Mouse (Mus musculus): ENCODE measurements around the gene Creb5.

The Creb5 gene

DNA sequence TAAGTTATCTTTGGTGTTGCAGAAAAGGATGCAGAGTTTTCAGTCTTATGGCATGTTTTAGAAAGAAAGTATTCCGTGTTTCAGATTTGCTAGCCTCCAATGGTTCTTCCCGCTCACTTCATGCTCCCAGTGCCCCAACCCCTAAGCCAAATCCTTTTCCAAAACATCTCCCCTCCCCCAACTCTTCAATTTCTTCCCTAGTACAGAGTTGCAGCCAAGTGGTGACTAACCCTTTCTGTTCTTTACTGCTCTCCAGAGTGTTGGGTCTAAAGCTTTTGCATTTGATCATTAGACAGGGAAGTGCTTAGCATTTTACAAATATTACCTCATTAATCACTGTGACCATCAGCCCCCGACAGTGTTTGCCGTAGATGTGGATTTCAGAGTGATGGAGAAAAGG lies 142.8 kb downstream of the Creb5 start:
- DNase-seq (ENCODE audit: low spot score) = no peak

DNA sequence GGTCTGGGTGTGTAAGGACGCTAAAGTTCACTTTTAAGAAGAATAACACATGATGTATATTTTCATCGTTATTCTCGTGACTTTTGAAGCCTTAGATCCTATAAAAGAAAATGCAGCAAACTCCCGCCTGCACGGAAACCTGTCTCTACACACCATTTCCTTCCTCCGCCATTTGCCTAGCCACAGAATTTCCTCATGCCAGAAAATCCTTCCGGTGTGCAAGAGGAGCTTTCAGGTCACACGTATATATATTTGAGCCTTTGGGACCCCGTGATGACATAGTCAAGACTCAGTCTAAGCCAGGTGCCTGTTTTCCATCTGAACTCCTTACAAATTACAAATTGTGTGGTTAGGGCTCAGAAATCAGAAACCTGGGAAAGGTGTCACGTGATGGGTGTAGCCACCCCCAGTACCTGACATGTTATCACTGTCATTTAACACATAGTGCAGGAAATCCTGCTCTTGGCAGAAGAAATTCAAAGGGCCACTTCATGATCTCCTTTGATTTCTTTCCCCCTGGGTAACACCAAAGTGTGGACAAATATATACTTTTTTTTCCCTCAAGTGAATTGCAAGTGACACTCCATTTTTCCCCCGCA lies 158.9 kb downstream of the Creb5 start:
- no peak for DNase-seq (ENCODE audit: low spot score)

DNA sequence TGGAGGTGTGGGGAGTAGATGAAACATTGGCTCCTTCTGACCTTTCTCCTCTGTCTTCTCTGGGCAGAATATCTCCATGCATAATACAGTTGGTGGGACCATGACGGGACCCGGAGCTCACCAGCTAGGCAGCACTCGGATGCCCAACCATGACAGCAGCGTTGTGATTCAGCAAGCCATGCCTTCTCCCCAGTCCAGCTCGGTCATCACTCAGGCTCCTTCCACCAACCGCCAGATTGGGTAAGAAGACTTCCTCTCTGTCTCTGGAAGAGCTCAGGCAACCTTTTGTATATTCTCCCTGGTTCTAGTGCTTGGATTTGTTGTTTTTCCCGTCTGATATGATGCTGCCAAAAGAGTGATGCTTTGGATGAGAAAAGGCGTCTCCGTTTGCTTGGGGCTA lies 160.4 kb downstream of the Creb5 start:
- no peak for DNase-seq (ENCODE audit: low spot score)

DNA sequence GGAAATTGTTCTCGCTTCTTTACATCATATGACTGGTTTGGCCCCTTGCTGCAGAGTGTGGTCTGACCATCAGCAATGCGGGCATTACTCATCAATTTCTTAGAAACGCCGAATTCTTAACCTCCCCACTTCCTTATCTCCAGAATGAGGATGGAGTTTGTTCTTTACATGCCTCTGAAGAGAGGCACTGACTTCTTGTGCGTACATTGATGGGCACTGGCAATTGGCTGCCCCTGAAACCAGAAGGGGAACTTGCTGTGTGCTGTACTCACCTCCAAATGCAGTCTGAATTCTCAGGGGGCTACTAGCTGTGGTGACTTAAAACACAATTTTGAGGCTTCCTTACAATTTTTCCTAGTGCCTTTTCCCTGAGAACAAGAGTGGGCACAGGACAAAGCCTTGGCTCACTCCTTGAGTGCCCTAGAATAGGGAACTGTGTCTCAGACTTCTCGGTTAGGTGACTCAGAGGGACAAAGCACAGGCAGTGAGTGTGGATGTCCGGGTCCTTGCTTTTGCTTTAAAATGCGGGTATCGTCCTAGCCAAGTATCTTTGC lies 161.3 kb downstream of the Creb5 start:
- DNase-seq (ENCODE audit: low spot score) = no peak

DNA sequence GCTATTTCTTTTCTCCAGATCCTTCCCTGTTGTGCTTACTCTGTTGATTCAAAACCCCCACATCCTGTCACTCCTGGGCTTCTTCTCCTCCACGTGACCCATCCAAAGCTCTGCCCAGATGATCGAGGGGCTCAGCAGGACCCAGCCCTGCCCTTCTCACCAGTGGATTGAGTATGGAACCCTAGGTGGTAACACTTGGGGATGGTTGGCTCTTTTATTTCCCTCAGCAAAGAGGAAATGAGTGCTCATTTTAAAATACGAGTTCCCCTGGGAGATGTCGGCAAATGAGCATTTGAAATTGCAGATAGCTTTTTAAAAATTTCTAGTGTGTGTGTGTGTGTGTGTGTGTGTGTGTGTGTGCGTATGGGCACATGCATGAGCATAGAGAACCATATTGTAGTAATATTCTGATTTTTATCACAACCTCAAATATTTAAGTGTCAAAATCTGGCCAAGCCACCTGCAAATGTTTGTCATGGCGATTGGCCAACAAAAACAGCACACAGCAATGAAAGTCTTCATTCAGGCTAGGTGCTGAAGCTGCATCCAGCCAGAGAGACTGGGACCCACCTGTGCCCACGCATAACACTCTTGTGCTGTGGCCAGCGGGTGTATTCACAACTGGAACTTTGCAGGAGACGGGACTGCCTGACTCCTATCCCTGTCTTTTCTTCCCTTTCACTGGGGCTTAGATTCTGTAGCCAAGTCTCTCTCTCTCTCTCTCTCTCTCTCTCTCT lies 162.5 kb downstream of the Creb5 start:
- no peak for DNase-seq (ENCODE audit: low spot score)

DNA sequence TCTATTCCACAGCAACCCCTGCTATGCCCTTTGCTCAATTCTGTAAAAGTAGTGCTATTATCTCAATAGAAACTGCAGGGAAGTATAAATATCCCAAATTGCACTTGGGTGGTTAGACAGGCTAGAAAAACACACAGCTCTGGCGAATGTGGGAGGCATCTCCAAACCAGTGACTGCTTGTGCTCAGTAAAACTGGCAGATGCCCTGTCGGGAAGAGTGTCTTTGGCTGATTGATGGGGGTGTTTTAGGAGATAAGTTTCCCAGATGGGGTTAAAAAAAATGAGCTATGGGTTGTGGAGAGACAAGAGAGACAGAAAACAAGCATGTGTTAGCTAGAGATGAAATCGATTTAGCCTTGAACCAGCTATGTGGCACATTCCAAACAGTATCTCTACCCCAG lies 163.4 kb downstream of the Creb5 start:
- no peak for DNase-seq (ENCODE audit: low spot score)

DNA sequence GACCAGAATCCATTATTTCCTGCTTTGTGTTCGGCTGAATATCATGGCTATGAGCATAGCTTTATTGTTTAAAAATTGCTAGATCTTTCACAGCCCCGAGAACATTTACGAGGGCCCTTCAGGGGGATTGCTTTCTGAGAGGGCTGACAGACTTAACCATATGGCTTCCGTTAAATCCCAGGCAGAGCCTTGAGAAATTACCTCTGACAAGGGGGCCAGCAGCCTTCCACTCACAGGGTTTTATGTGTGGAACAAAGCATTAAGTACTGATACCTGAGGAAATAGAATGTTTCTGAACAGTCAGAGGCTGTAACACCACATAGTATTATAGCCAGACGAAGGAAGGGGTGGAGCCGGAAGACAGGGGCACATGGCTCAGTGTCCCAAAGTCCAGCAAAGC lies 165.2 kb downstream of the Creb5 start:
- no peak for DNase-seq (ENCODE audit: low spot score)

DNA sequence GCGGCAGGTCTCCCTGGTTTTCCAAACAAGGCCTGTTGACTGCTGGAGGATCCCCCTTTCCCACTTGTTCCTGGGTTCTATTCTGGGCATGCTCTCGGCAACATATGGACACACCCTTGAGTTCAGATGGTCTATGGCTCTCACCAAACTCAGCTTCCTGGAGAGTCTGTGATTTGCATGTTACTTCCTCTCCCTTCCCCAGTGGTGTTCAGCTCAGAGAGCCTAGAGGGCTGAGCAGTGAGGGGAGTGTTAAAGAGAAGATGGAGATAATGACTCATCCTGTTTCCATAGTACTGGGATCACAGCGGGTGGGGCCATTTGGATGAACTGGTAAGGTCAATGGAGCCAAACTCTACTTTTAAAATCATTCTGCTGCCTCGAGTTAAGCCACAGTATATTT lies 168.4 kb downstream of the Creb5 start:
- no peak for DNase-seq (ENCODE audit: low spot score)

DNA sequence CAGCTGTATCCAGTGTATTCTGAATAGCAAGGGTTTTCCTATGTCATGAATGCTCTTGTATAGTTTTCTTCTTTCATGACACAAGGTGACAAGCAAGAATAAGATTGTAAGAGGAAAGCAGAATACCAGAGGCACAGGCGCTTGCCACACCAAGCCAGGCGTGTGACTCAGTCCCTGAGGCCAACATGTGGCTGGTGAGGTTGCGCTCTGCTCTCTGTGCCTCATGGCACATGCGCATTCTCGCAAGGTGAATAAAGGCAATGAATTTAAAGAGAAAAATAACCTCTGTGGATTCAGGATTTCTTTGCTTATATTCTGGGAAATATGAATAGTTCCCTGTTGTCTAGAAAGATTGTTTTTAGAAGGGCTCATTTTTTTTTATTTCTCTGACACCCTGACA lies 169.0 kb downstream of the Creb5 start:
- no peak for DNase-seq (ENCODE audit: low spot score)

DNA sequence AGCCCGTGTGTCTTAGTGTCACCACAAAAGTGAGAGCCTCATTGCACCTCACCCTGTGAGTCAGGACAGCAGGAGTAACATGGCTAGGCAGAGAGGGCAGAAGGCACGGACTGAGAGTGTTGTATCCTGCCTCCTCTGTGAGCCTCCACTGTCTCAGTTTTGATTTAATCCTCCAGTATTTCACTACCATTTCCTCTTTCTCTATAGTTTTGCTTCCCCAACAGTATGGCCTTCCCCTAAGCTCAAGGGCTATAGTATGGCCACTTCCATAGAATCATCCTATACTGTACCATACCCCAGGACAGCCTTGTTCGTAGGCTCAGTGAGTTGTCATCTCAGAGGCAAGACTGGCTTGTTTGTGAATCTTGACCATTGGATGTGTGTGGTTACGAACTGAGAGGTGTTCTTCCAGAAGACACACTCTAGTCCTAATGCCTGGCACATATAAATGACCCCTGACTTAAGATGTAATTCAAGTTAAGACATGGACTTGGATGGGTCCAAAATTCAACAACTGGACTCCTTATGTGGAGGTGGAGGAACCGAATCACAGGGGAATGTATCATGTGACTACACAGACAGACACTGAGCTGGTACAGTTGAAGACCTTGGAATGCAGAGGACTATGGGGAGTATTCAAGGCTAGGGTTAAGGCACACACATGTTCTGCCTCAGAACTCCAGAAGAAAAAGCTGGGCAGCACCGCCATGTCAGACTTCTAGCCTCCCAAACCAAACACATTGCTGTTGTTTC lies 173.1 kb downstream of the Creb5 start:
- no peak for DNase-seq (ENCODE audit: low spot score)

DNA sequence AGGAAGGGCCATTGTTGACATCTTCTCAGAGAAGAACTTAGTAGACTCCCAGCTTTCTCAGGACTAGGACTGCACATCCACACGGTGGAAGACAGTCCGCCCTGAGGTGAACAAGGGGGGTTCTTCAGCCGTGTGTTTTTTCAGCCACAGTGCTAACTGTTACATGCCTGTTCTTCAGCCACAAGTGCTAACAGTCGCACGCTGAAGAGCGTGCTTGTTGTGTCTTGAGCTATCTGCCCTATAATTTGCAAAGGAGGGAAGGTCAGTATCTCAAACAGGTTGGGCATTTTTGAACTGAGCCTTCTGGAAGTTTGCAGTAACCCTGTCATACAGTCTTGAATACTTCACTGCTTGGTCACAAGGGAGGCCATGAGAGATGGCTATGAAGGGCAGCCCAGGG lies 174.0 kb downstream of the Creb5 start:
- DNase-seq (ENCODE audit: low spot score) = no peak

DNA sequence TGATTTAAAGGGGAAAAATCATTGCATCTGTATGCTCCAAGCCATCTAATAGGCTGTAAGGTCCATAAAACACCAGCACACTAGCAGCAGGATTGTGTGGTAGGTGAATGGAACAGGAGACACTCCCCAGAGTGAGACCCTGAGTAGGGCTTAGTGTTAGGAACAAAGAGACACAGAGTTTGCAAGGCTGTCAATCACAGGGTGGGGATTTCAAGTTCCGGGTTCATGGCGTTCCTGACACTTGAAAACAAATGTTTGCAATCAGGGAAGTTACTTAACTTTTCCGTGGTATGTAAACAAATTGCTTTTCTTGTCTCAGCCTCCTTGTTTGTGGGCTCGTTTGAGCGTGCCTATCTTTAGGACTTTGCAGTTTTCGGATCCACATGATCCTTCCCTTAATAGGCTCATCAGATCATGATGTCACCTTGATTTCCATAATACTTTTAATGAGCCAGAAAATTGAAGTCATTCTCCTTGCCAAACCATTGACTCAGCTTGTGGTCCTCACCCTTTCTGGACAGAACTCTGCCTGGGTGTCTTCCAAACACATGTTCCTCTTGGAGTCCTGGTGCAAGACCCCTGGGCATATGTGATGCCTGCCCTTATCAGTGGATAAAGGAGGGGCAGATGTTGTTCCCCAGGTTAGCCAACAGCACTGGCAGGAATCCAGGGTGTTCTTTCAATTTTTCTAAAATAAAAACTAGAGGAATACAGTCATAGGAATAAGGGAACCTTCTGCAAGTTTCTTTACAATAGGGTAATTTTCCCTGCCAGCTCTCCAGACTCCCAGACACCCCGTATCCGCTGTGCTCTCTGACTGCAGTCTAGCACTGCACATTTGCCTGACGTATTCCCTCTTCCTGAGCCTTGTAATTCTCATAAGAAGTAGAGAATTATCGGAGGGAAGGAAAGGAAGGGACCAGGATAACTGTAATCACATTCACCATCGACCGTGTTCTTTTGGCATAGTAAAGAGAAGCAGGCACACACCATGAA lies 175.0 kb downstream of the Creb5 start:
- no peak for DNase-seq (ENCODE audit: low spot score)

DNA sequence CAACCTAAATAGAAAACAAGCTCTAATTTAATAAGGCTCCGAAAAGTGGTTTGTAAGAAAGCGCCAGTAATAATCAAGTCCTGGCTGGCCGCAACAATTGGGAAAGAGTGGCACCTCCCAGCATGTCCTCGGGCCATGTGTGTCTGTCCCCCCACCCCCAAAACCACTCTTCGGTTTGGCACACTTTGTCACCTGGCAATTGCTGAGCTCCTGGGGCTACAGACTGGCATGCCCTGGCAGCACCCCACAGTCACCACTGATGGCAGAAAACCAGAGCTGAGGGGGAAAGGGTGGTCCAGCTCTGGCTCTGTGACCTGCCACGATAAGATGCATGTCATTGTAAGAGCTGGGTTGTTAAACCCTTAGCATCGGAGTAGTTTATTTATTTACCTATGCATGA lies 175.7 kb downstream of the Creb5 start:
- DNase-seq (ENCODE audit: low spot score) = no peak

DNA sequence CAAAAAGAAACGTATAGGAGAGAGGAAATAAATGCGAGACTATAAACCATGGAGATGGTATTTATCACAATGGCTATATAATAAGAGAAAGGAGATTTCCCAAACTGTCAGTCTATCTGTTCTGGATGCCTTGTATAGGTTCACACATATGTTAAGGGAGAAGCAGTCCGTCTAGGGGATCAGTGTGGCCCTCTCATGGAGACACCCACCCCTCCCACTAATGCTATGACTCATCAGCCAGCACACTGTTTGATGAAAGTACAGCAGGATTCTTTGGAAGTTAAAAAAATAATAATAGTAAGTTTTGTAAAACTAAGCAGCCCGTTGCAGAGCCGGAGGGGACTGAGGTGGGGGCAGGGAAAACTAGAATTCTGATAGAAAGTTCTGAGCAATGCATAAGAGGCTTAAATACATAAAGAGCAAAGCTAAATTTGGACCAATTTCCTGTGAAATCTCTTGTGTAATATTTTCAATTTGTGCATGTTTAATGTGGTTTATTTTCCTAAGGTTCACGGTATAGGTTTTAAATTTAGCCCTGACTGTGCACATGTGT lies 176.3 kb downstream of the Creb5 start:
- no peak for DNase-seq (ENCODE audit: low spot score)

DNA sequence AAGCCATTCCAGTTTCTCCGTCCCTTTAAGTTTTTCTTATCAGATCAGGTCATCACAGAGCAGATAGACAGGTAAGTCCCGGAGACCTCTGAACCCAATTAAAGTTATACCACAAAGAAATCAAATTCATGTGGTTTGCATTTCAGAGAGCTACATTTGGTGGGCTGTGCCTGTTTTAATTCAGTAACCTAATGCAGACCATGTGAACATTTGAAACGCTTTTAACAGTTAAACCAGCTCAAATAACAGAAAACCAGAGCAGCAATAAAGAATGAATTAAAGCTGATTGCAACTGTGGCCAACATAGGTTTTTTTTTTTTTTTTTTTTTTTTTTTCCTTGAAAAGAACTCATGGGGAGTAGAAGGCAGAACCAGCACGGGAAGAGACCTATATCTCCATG lies 182.1 kb downstream of the Creb5 start:
- no peak for DNase-seq (ENCODE audit: low spot score)

DNA sequence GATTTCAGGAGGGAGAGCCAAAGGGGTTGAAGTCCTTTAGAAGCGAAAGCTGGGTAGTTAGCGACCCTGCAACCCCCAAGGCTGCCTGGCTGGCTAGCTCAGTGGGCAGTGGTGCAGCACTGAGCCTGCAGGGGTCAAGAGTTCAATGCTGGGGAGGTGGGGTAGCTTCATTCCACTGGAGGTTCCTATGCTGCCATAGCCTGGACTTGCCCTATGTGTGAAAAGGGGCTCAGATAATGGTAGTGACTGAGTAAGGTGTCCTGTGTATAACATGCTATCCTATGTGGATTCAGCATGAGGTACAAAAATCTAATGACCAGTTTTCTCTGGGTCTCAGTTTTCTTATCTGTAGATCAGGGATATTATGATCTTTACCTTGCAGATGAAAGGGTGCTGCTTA lies 182.6 kb downstream of the Creb5 start:
- DNase-seq (ENCODE audit: low spot score) = no peak

DNA sequence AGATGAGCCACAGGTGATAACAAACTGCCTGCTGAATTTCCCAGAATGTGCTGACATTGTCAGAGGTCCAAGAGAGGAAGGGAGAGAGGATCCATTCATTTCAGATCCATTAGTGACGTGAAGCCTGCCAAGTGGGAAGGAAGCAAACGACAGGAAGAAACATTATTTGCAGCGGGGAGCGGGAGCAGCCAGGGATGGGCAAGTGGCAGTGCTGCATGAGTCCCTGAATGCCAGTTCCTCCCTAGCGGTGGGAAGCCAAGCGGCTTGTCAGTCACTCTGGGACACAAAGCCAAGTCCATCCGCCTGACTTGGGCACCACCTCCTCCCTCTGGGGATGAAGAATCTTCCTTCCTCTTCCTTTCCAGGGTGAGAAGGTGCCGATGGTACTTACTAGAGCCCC lies 183.5 kb downstream of the Creb5 start:
- DNase-seq (ENCODE audit: low spot score) = no peak

DNA sequence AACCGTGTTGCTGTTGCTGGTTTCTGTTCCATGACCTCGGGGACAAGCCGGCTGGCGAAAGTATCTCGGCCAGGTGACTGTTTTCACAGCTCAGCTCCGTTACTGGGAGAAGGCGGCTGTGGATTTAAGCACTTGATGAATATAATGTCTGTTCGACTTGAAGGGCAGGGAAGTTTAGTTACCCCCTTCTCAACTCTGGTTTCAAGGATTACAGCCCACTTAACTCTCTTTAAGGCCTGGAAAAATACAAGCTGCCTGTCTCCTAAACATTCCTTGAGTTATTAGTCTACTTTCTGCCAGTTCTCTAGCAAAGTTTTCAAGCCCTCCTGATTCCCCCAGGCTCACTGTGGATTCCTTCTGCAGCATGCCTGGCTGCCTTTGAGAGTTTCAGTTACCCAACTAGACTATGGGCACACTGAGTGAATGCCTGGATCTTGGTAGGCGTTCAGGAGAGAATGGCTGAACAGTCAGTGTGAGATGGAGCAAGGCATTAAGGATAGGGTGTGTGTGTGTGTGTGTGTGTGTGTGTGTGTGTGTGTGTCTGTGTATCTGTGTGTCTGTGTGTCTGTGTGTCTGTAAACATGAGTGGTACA lies 184.0 kb downstream of the Creb5 start:
- no peak for DNase-seq (ENCODE audit: low spot score)

DNA sequence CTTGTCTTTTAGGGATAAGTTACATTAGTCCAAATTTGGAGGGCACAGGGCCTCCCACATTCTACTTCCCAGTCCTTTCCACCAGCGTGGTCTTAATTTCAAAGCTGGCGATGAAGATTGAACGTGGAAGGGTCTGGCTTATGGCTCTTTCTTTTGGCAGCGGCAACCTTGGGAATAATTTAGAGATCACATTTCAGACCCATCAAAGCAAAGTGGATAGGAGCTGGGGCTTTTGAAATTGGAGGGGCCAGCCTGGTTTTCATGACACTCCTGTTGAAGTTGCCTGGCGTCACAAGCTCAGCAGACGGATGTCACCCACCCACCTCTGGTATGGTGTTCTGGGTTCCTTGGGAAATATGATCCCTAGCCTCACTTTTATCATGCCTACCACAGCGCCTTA lies 185.7 kb downstream of the Creb5 start:
- no peak for DNase-seq (ENCODE audit: low spot score)

DNA sequence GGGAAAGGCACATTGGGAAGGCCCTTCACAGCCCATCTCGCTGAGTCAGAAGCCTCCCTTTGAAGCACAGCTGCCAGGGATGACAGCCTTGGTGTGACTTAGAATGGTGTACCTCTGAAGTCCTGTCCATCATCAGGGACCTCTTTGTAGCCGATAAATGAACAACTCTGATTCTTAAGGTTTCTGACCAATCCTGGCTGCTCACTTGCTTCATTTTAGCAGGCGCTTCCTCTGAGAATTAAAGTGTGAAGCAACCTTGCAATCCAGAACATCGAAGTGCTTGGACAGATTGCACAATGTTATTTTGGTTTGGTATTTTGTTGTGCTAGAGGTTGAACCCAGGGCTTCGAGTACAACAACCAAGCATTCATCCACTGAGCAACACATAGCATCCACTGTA lies 190.4 kb downstream of the Creb5 start:
- no peak for DNase-seq (ENCODE audit: low spot score)

DNA sequence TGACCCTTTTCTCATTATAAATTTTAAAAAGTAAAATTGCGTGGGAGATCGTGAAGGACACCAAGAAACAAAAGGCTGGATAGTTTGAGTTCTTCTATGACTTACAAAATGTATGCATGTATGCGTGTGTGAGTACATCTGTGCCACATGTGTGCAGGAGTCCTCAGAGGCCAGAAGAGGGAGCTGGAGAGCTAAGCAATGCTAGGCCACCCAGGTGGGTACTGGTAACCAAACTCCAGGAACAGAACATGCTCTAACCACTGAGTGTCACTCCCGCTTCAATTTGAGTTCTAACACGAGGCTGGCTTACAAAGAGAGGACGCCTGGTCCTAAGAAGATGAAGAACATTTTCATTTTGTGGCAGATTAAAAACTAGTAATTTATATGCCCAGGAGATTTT lies 203.8 kb downstream of the Creb5 start:
- DNase-seq (ENCODE audit: low spot score) = no peak
